Mouse (Mus musculus) large intestine, adult 2 months (tissue): ENCODE results near the gene Fmo2. TPM values are rescaled to one million over a fixed set of nuclear protein-coding genes. Genes with fewer than 3 reads are reported as not detected.

Source experiments
- DNase-seq: peaks from one replicate; pipeline ENCODE4 v3.0.0-alpha.2; 2012; ENCODE audit warnings: low read depth, low spot score
- WGBS: fragments of 180-500 bp; shearing (Covaris S2); methylation state at CpG from one replicate; pipeline ENCODE4 v1.1.7; 2018; 5-methylcytosine and 5-hydroxymethylcytosine counted together
- polyA plus RNA-seq: library from polyadenylated mRNA; depleted of rRNA; stranded (reverse); fragments of >200 nt; gene quantifications from 2 replicates; pipeline ENCODE4 v1.2.3, GENCODE M21; 2012

Gene Fmo2
- polyA plus RNA-seq, 1 experiment: 4.9 TPM

- 43% methylated on average over 6 of the region's 6 CpGs for WGBS
- DNase-seq: no peak
Observed at GRCm38 (mm10) chr1:162895900-162896299, 2.6 kb downstream of the Fmo2 start.

DNA sequence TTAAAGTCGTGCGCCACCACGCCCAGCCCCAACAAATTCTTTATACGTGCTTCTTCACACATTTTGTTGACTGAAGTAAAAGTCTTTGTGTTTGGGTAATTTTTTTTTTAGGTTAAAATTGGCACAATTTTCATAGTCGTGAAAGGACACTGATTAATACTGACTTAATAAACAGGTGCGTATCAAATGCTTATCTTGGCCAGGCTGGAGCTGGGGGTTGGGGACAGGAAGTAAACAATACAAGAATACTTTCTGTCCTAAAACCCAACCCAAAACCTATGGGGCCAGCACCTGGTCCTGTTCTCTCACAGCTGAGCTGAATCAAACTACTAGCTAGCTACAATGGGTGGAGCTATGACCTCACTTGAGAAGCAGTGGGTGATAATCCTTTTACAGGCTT is 5.5 kb downstream of the Fmo2 start:
- DNase-seq: no peak
- 70% methylated on average over 6 of the region's 6 CpGs for WGBS

DNA sequence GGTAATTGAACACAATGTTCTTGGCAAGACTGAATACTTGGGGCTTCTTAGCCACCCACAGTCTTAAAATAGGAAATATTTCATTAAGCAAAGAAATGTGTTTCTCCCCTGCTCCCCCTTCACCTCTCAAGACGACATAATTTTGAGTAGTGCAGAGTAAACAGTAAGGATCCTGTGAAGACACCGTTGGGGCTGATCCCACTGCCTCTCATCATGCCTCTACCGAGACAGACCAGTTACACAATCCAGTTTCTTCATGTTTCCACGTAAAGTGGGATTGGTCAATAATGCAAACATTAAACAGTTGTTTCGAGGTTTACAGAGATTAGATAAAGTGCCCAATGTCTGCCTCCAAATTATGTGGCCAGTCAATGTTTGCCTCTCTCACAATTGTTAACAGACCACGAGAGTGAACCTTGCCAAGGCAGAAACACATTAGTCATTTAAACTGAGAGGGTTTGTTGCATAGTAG is 6.5 kb downstream of the Fmo2 start:
- WGBS: 10% methylated on average over 6 of the region's 6 CpGs
- DNase-seq: no peak

- WGBS: 89% methylated on average over 12 of the region's 12 CpGs
- DNase-seq: no peak
Observed at GRCm38 (mm10) chr1:162888646-162889045, 9.9 kb downstream of the Fmo2 start.

GRCm38 (mm10) chr1:162887644-162888043 is 10.9 kb downstream of the Fmo2 start:
- WGBS: 95% methylated on average over 7 of the region's 7 CpGs
- no peak for DNase-seq

GRCm38 (mm10) chr1:162886138-162886816 is 12.2 kb downstream of the Fmo2 start:
- WGBS: 37% methylated on average over 11 of the region's 11 CpGs
- peak; percentile 56 for DNase-seq

DNA sequence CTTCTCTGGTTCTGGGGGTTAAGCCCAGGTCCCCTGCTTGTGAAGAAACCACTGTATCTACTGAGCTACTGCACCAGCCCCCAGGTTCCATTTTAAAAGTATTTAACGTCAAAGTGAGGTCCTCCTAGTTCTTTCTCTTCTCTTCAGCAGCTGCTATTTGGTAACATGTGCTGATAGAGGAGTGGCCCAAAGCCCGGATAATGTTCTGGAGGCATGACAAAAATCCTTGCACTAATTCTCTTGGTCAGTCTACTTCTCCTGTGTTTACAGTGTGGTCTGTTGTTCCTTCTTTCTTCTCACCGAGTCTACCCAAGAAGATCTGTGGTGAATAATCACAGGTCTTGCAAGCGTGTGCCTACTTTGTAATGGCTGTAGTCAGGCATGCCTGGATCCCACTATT is 15.8 kb downstream of the Fmo2 start:
- 70% methylated on average over 4 of the region's 4 CpGs for WGBS
- no peak for DNase-seq

DNA sequence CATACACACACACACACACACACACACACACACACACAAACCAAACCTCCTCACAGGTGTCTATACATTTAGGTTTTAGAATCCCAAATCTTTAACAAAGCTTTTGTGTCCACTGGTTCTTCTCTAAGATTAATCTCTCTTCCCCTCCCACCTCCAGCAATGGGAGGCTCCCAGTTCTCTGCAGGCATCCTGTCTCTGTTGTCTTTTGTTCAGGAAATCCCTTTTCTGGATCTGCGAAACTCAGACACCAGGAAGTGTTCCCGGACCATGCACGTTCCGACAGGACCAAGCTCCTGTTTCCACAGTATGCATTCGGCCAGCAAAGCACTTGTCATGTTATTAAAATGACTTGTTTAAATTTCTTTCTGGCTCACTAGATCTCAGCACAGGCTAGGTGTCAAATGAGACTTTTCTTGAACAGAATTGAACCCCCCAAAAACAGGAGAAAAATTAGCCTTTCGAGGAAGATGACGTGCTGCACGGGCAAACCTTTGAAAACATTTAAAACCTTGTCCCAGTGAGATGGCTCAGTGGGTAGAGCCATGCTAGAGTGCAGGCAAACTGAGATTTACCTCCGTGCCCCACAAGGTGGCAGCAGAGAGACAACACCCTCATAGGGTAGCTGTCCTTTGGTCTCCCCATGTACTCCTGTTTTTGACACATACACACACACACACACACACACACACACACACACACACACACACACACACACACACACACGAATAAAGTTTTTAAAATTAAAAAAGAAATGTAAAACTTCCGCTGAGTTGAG is 18.7 kb downstream of the Fmo2 start:
- 64% methylated on average over 11 of the region's 11 CpGs for WGBS
- no peak for DNase-seq

DNA sequence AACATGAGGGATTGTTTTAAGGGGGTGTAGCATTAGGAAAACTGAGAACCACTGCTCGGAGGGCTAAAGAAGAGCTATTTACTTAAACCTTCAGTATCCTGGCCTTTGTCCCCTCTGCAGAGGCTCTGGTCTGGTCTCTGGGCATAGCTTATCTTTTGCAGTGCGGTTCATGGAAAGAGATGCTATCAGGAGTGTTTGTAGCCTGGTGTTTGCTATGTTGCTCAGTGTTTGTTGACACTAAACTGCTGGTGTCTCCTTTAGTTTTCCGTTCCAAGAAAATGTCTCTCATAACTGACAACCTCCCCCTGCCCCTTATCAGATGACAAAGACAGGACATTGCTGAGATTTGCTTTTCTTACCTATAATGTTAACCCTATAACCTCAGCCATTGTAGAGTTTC is 23.4 kb downstream of the Fmo2 start:
- no peak for DNase-seq
- 58% methylated on average over 3 of the region's 3 CpGs for WGBS

GRCm38 (mm10) chr1:162871701-162872311 is 26.7 kb downstream of the Fmo2 start:
- no peak for DNase-seq

DNA sequence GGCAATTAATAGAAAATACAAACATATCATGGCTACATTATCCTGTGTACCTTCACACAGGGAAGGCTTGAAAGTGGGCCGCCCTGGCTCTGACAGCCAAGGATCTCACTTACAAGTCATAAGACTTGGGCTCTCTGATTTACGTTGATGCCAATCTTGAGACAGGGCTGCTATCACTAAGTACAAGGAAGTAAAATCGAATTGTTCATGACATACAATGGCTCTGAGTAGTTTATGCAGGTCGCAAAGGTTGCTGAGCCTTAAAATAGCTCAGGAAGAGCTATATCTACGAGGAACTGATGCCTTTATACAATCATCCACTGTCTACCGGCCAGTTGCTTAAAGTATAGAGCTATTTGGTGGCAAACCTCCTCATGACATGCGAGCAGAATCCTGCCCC is 27.5 kb downstream of the Fmo2 start:
- 54% methylated on average over 7 of the region's 7 CpGs for WGBS
- DNase-seq: no peak

More at GRCm38 (mm10) chr1:162871701-162872311, 26.7 kb downstream of the Fmo2 start:
- WGBS: 20% methylated on average over 9 of the region's 9 CpGs

- DNase-seq: no peak
- WGBS: 39% methylated on average over 4 of the region's 4 CpGs
Observed at GRCm38 (mm10) chr1:162867396-162867795, 31.1 kb downstream of the Fmo2 start.

DNA sequence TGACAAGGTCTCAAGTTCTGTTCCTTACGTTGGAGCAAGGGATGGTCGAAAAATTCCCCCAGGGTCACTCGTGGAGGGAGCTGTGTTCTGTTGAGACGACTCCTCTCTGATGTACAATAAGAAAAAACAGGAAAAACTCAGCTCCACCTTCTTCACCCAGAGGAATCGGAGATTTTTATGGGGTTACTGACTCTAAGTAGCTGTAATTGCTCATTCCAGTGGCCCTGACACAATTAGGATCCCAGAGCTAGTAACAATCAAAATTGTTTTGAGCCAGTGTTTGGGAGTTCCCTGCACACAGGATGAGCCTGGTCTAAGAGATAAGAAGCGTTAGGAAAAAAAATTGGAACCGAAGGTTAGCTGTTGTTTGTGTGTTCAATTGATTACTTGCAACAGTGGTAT is 32.2 kb downstream of the Fmo2 start, which contains the start of gene Fmo1:
TSS of gene Fmo1 (minus strand) at position 331 of the 402 bp plus-strand sequence.
- DNase-seq: no peak
- WGBS: 39% methylated on average over 7 of the region's 7 CpGs

GRCm38 (mm10) chr1:162865493-162865830 is 33.1 kb downstream of the Fmo2 start:
- DNase-seq: no peak
- 66% methylated on average over 3 of the region's 3 CpGs for WGBS

GRCm38 (mm10) chr1:162864816-162865492 is 33.6 kb downstream of the Fmo2 start:
- 70% methylated on average over 8 of the region's 8 CpGs for WGBS
- no peak for DNase-seq

DNA sequence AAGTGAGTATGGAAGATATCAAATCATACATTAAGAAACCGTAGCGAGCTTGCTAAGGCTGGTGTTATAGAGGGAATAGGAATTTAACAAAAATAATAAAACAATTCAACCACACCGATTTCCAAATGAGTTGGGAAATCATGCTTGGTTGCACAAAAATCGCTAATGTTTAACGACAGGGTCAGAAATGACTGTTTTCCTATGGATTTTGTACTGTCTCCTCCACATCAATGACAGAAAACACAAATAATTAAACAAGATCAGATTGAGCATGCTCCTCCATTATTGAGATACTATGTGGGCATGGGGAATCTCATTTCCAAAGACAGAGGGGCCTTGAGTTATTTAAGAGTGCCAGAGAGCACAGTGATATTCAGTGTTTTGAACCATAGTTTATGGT is 34.2 kb downstream of the Fmo2 start:
- WGBS: 87% methylated on average over 5 of the region's 5 CpGs

GRCm38 (mm10) chr1:162863579-162863978 is 34.9 kb downstream of the Fmo2 start:
- WGBS: 85% methylated on average over 3 of the region's 3 CpGs
- DNase-seq: no peak

More for the DNA sequence above, 34.2 kb downstream of the Fmo2 start:
- DNase-seq: no peak

DNA sequence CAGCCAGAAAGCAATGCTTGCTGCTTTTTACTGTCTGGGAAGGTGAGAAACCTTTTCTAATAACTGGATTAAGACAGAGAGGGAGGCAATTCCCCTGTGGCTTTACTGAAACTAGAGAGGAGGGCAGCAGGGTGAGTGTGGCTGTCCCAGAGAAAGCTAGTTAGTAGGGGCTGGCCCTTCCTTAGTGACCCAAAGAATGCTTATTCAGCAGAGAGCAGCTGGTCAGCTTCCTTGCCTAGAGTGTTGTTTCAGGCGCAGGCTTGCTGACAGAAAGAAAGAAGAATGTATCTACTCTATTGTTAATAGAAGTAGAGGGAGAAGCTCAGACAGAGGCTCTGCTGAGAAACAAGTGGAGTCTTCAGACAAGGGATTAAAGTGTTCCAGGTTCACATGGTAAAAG is 36.2 kb downstream of the Fmo2 start:
- no peak for DNase-seq
- WGBS: 63% methylated on average over 1 of the region's 1 CpGs

DNA sequence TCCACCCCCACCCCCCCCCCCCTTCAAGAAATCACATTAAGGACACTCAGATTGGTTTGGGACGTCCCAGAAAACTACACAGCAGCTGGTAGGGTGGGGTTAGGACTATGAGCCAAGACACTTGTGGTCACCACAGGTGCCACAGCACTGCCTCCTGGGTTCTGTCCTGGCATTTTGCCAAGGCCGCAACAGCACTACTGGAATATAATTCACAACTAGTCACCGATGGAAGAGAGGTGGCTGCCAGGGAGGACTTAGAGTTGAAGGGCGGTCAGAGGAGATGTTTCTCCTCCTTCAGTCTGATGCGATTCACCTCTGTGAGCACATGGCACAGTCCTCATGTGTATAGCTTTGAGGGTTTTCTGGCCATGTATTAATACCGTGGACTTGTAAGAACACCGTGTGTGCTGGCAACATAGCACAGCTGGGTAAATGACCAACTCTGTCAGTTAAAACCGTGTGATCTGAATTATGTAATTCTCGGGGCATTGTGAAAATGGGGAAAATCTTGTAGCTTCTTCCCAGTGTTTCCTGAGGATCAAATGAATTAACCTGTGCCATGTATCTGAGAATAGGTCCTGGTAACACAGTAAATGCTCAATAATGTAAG is 38.4 kb downstream of the Fmo2 start:
- 23% methylated on average over 9 of the region's 9 CpGs for WGBS
- no peak for DNase-seq

DNA sequence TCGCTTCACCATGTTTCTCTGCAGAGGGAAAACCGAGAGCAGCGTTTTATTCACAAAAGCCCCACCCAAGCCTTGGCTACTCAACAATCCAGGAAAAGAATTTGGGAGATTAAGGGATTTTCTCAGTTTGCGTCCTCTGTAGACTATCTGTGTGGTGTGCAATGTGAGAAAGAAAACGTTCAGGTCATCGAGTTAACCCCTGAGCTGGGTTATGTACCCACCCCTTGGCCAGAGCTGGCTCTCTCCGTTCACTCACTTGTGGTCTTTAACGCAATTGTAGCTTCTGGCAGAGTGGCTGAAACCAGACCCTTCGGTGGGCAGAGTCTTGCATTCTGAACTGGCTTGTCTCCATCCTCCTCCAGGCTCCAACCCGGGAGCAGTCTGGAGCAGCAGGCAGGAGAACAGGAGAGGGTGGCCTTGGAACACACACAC is 39.0 kb downstream of the Fmo2 start:
- WGBS: 26% methylated on average over 10 of the region's 10 CpGs
- no peak for DNase-seq
